Mouse (Mus musculus): Measurements from ENCODE around the gene Pcp4l1. TPM values are rescaled to one million over a fixed set of nuclear protein-coding genes. Genes with fewer than 3 reads are reported as not detected.

Gene Pcp4l1
- total and polyA plus RNA-seq, 3 experiments, result not detected

- H3K36me3 ChIP-seq (ENCODE audit: control insufficient read depth in 1 of 2, insufficient read depth in 2 of 2, low read length in 2 of 2), result peaks cover 0 to 15% of the 10 kb centered on the region in 2 experiments; a peak in 2 of 4 replicates
- no peaks in the 10 kb centered on the region for H3K9me3 ChIP-seq (replicated peaks; ENCODE audit: insufficient read depth, low read length)
- TF ChIP-seq GABPA (IDR thresholded peaks at IDR 0.05; ENCODE audit: low read depth, low read length) (no peak), MYB (IDR thresholded peaks at IDR 0.05; ENCODE audit: low read depth, low read length) (no peak), MAZ (IDR thresholded peaks at IDR 0.05; ENCODE audit: low read depth, low read length) (no peak), JUND (IDR thresholded peaks at IDR 0.05; ENCODE audit: low read depth, low read length) (no peak), POLR2AphosphoS5 (IDR thresholded peaks at IDR 0.05; ENCODE audit: borderline replicate concordance, low read depth, low read length) (no peak), GATA1 (IDR thresholded peaks at IDR 0.05; ENCODE audit: low read depth, low read length) (no peak), ETS1 (IDR thresholded peaks at IDR 0.05; ENCODE audit: low read depth, low read length) (no peak), USF1 (IDR thresholded peaks at IDR 0.05; ENCODE audit: low read depth, low read length) (no peak), POLR2AphosphoS2 (IDR thresholded peaks at IDR 0.05; ENCODE audit: low read length) (no peak), ZKSCAN1 (IDR thresholded peaks at IDR 0.05; ENCODE audit: low read depth, low read length) (no peak), HCFC1 (IDR thresholded peaks at IDR 0.05; ENCODE audit: low read depth, low read length) (no peak), SMC3 (IDR thresholded peaks at IDR 0.05; ENCODE audit: low read depth, low read length) (no peak), CHD1 (IDR thresholded peaks at IDR 0.05; ENCODE audit: low read depth, low read length) (no peak), ELF1 (IDR thresholded peaks at IDR 0.05; ENCODE audit: low read depth, low read length) (no peak)
- peaks cover 7 to 17% of the 10 kb centered on the region in 2 experiments; a peak in 3 of 4 replicates for H3K4me1 ChIP-seq (ENCODE audit: control insufficient read depth in 1 of 2, insufficient read depth in 2 of 2, low read length in 2 of 2)
- no peak overlapping the region for H3K9ac ChIP-seq (ENCODE audit: control insufficient read depth, low read depth, low read length, poor library complexity, severe bottlenecking)
- H3K79me2 ChIP-seq (ENCODE audit: control insufficient read depth, insufficient read depth, low read length, poor library complexity), result no peaks in the 10 kb centered on the region
- H3K4me3 ChIP-seq (ENCODE audit: control insufficient read depth in 1 of 2, insufficient read depth in 1 of 2, low read depth in 2 of 2, low read length in 2 of 2), result no peak overlapping the region
- no peaks in the 10 kb centered on the region for H3K27me3 ChIP-seq (ENCODE audit: control insufficient read depth in 1 of 2, insufficient read depth in 2 of 2, low read length in 2 of 2)
- no peak for DNase-seq (ENCODE audit: low read depth, low spot score)
- H3K27ac ChIP-seq (ENCODE audit: control insufficient read depth, low read depth, low read length), result no peak overlapping the region
Measured at GRCm38 (mm10) chr1:171204249-171204644, 8.2 kb upstream of the Pcp4l1 start.

DNA sequence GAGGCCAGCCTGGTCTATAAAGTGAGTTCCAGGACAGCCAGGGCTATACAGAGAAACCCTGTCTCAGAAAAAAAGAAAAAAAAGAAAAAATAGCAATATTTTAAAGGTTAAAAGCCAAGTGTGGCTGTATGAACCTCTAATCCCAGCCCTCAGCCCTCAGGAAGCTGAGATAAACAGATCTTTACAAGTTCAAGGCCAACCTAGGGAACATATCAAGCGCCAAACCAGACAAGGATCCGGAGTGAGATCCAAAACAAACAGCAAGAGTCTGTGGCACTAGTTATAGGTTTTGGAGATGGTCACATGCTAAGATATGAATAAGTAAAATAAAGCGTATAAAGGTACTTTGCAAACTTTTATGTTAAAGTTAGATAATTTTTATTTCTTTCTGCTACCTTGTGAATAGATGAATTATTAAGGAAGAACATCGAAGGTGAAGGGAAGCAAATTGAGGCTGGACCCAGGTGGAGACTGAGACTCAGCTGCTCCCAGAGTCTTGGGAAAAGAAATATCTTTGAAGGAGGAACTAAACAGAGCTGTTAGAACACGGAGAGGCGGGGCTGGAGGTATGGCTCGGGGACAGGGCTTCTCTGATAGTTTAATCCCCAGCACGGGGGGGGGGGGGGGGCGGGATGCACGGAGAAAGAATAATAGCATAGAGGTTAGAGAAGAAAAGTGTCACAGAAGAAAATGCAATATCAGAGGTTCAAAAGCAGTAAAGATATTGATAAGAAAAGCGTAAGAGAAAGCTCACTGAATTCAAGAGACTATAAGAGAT, 7.6 kb upstream of the Pcp4l1 start:
- Histone ChIP-seq H3K79me2 (ENCODE audit: control insufficient read depth, insufficient read depth, low read length, poor library complexity) (no peaks in the 10 kb centered on the region), H3K9ac (ENCODE audit: control insufficient read depth, low read depth, low read length, poor library complexity, severe bottlenecking) (no peak overlapping the region), H3K27ac (ENCODE audit: control insufficient read depth, low read depth, low read length) (no peak overlapping the region), H3K4me1 (ENCODE audit: control insufficient read depth in 1 of 2, insufficient read depth in 2 of 2, low read length in 2 of 2) (peaks cover 6 to 16% of the 10 kb centered on the region in 2 experiments; a peak in 3 of 4 replicates), H3K9me3 (replicated peaks; ENCODE audit: insufficient read depth, low read length) (no peaks in the 10 kb centered on the region), H3K27me3 (ENCODE audit: control insufficient read depth in 1 of 2, insufficient read depth in 2 of 2, low read length in 2 of 2) (no peaks in the 10 kb centered on the region), H3K36me3 (ENCODE audit: control insufficient read depth in 1 of 2, insufficient read depth in 2 of 2, low read length in 2 of 2) (peaks cover 0 to 11% of the 10 kb centered on the region in 2 experiments; a peak in 2 of 4 replicates), H3K4me3 (ENCODE audit: control insufficient read depth in 1 of 2, insufficient read depth in 1 of 2, low read depth in 2 of 2, low read length in 2 of 2) (no peak overlapping the region)
- no peak for DNase-seq (ENCODE audit: low read depth, low spot score)
- TF ChIP-seq GABPA (IDR thresholded peaks at IDR 0.05; ENCODE audit: low read depth, low read length) (no peak), CTCF (IDR thresholded peaks at IDR 0.05 in 2 of 3, conservative IDR thresholded peaks at IDR 0.05 in 1 of 3; ENCODE audit: control insufficient read depth in 1 of 3, insufficient read depth in 1 of 3, low read depth in 2 of 3, low read length in 3 of 3, poor library complexity in 1 of 3, severe bottlenecking in 1 of 3) (no peak), UBTF (IDR thresholded peaks at IDR 0.05; ENCODE audit: borderline replicate concordance, insufficient read depth, low read depth, low read length) (no peak), CHD2 (IDR thresholded peaks at IDR 0.05; ENCODE audit: low read length) (no peak), TBP (IDR thresholded peaks at IDR 0.05; ENCODE audit: low read depth, low read length) (no peak), MAX (IDR thresholded peaks at IDR 0.05; ENCODE audit: low read length) (no peak), MEF2A (IDR thresholded peaks at IDR 0.05; ENCODE audit: extremely low read depth, insufficient replicate concordance, low read depth, low read length, poor library complexity, severe bottlenecking) (no peak)

Measured in MEL (cell line).